Mouse (Mus musculus) hindbrain, embryonic 14.5 days (tissue): ENCODE data around the gene Zfp598. TPM values are rescaled to one million over a fixed set of nuclear protein-coding genes. Genes with fewer than 3 reads are reported as not detected.
A peak's percentile ranks its signal among the peaks of the same experiment; 100 is the strongest.

ENCODE experiments used
- ATAC-seq: fragments of 200-750 bp; cut with Nextera tagmentation; 2 replicates; pipeline ENCODE4 v1.8.0; 2017; ENCODE audit warnings: moderate number of reproducible peaks, mild to moderate bottlenecking, moderate TSS enrichment, moderate library complexity; ENCODE audit not compliant: low FRiP score
- DNase-seq: peaks from one replicate; pipeline ENCODE4 v3.0.0-alpha.2; 2015; ENCODE audit warnings: low spot score
- H3K27ac ChIP-seq: fragments of 300-500 bp; sonication (generic); 2 replicates; pipeline ENCODE4 v1.5.1; 2014; ENCODE audit warnings: mild to moderate bottlenecking, moderate library complexity
- H3K27me3 ChIP-seq: fragments of 300-500 bp; sonication (generic); 2 replicates; pipeline ENCODE4 v1.6.1; 2014; ENCODE audit warnings: mild to moderate bottlenecking, low read length, mixed read lengths; ENCODE audit not compliant: control insufficient read depth, insufficient read depth
- H3K36me3 ChIP-seq: fragments of 300-500 bp; sonication (generic); replicated peaks from 2 replicates; pipeline ENCODE4 v1.6.1; 2014; ENCODE audit not compliant: control insufficient read depth, insufficient read depth
- H3K4me1 ChIP-seq: fragments of 300-500 bp; sonication (generic); replicated peaks from 2 replicates; pipeline ENCODE4 v1.6.1; 2014; ENCODE audit warnings: antibody characterized with exemption, low read length, mixed read lengths; ENCODE audit not compliant: control insufficient read depth, insufficient read depth
- H3K4me2 ChIP-seq: fragments of 300-500 bp; sonication (generic); replicated peaks from 2 replicates; pipeline ENCODE4 v1.6.1; 2014; ENCODE audit warnings: mild to moderate bottlenecking, moderate library complexity
- H3K4me3 ChIP-seq: fragments of 300-500 bp; sonication (generic); replicated peaks from 2 replicates; pipeline ENCODE4 v1.5.1; 2014; ENCODE audit warnings: mild to moderate bottlenecking, low read length
- H3K9ac ChIP-seq: fragments of 300-500 bp; sonication (generic); 2 replicates; pipeline ENCODE4 v1.6.1; 2014
- H3K9me3 ChIP-seq: fragments of 300-500 bp; sonication (generic); 2 replicates; pipeline ENCODE4 v1.6.1; 2016; ENCODE audit warnings: low read length; ENCODE audit not compliant: control insufficient read depth
- WGBS: fragments of 180-500 bp; shearing (Covaris S2); extraction: QIAGEN DNeasy Blood & Tissue Kit; methylation state at CpG from one replicate; pipeline ENCODE4 v1.1.7; 2014; 5-methylcytosine and 5-hydroxymethylcytosine counted together
- polyA plus RNA-seq: library from polyadenylated mRNA; unstranded; fragments of >200 nt; fragmentation: Nextera tagmentation; extraction: Ambion mirVana; gene quantifications from 2 replicates; pipeline ENCODE4 v1.2.1, GENCODE M21; 2014

Zfp598 gene
- polyA plus RNA-seq, 1 experiment from 2014 or later = 22.8 TPM

DNA sequence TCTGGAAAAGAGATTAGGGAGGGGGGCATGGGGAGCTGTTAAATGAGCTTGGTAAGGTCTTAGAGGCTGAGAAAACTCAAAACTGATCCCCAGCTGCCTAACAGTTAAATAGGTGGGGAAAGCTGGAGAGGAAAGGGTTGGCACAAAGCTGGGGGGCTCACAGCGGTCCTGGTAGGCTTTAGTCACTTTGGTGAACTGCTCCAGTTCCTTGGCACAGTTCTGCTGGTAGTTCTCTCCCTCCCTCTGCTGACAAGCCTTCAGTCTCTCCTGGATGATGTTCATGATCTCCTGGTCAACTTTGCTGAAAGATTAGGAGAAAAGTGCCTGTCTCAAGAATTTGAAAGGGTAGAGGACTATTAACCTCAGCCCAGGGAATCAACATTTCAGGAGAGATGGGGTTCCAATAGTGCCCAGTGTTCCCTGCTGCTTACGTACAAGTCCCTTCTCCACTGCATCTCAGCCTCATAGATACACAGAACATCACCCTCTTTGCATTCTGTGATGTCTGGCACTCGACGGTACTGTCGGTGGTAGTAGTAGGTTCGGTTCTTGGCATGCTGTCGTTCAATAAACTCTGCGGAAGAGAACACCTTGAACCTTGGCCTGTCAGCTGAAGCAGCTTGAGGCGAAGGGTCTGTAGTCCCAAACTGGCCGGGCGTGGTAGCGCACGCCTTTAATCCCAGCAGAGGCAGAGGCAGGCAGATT is 52.9 kb downstream of the Zfp598 start:
- Histone ChIP-seq H3K27me3 (no peaks in the 10 kb centered on the region), H3K36me3 (peaks cover 26% of the 10 kb centered on the region), H3K9ac (no peak overlapping the region; the same call in 1 of the 2 replicates), H3K4me1 (peaks cover 24% of the 10 kb centered on the region), H3K4me3 (no peak overlapping the region; the same call in 1 of the 2 replicates), H3K27ac (no peak overlapping the region), H3K4me2 (peak overlapping the region; percentile 96; the same call in 1 of the 2 replicates), H3K9me3 (no peaks in the 10 kb centered on the region)
- no peak for ATAC-seq
- whole genome bisulfite sequencing = 41% methylated on average over 13 of the region's 13 CpGs
- no peak for DNase-seq

- peak overlapping the region; percentile 77 for H3K4me3 ChIP-seq
- peak overlapping the region; percentile 78; the same call in 1 of the 2 replicates for H3K27ac ChIP-seq
- 4% methylated on average over 12 of the region's 12 CpGs for WGBS
- DNase-seq (no peak), ATAC-seq (no peak)
- no peaks in the 10 kb centered on the region for H3K9me3 ChIP-seq
- H3K4me1 ChIP-seq = peaks cover 24% of the 10 kb centered on the region
- H3K9ac ChIP-seq = peak overlapping the region; percentile 94
- H3K27me3 ChIP-seq = no peaks in the 10 kb centered on the region
- H3K36me3 ChIP-seq = peaks cover 17% of the 10 kb centered on the region
- peak overlapping the region; percentile 96 for H3K4me2 ChIP-seq
Measured at GRCm38 (mm10) chr17:24723122-24723880, 53.8 kb downstream of the Zfp598 start.

GRCm38 (mm10) chr17:24723881-24724180 is 54.3 kb downstream of the Zfp598 start:
- WGBS = 0% methylated on average over 15 of the region's 15 CpGs
- Histone ChIP-seq H3K4me3 (peak overlapping the region; percentile 77), H3K4me2 (peak overlapping the region; percentile 96), H3K27me3 (no peaks in the 10 kb centered on the region), H3K4me1 (peaks cover 24% of the 10 kb centered on the region), H3K36me3 (peaks cover 15% of the 10 kb centered on the region), H3K9me3 (no peaks in the 10 kb centered on the region), H3K27ac (peak overlapping the region; percentile 78), H3K9ac (peak overlapping the region; percentile 94)
- ATAC-seq (peak; percentile 4; the same call in 1 of the 2 replicates), DNase-seq (no peak)

DNA sequence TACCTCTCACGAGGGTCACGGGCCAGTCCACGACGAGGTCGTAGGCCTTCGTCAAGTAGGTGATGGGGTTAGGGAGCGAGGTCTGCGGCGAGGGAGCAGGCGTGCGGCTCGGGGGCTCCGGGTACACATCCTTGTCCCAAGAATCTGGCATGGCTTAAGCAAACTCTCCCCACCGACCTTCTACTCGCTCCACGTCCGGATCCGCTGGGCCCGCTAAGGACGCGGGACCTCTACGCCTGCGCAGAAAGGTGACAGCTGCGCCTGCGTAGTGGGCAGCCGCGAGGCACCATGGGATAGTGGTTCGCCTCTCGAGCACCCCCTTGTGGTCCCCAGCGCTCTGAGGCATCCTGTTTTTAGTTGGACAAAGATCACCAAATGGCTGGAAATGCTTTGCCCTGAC is 54.7 kb downstream of the Zfp598 start, which contains the start of gene Ndufb10:
TSS of gene Ndufb10 (minus strand) at position 295 of the 400 bp plus-strand sequence.
- Histone ChIP-seq H3K27me3 (no peaks in the 10 kb centered on the region), H3K9ac (peak within 1 kb of the TSS; percentile 94), H3K9me3 (no peaks in the 10 kb centered on the region), H3K4me1 (peaks cover 24% of the 10 kb centered on the region), H3K4me2 (peak within 1 kb of the TSS; percentile 96), H3K4me3 (peak within 1 kb of the TSS; percentile 77), H3K27ac (peak within 1 kb of the TSS; percentile 78), H3K36me3 (peaks cover 15% of the 10 kb centered on the region)
- DNase-seq (peak; percentile 98), ATAC-seq (peak; percentile 71)
- WGBS = under 1% methylated on average over 30 of the region's 30 CpGs

- Histone ChIP-seq H3K4me2 (no peak overlapping the region), H3K27ac (no peak overlapping the region), H3K27me3 (no peaks in the 10 kb centered on the region), H3K36me3 (peaks cover 15% of the 10 kb centered on the region), H3K9ac (no peak overlapping the region), H3K4me1 (peaks cover 24% of the 10 kb centered on the region), H3K9me3 (no peaks in the 10 kb centered on the region), H3K4me3 (no peak overlapping the region)
- 78% methylated on average over 3 of the region's 3 CpGs for WGBS
- ATAC-seq (no peak), DNase-seq (no peak)
Measured at GRCm38 (mm10) chr17:24725637-24726390, 56.3 kb downstream of the Zfp598 start.

DNA sequence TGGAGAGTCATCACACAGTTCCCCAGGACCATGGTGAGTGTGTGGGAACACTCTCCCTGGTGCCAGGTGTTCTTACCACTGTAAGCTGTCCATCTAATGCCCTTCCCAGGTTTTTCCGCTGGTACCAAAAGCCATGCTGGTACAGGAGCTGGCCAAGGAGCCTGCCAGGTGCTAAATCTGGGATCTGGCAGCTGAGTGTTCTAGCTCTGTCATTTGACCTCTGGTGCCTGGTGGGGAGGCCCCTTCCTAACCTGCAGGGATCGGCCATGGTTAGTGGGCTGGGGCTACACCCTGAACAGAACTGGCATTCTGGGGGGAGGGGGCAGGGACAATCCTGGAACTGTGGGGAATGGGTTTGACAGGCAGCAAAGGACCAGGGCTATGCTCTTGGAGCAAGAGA is 58.1 kb downstream of the Zfp598 start, which contains the start of gene Rpl3l:
TSS of gene Rpl3l (plus strand) at position 203 of the 400 bp plus-strand sequence.
- no peak for DNase-seq
- 82% methylated on average over 2 of the region's 2 CpGs for WGBS
- Histone ChIP-seq H3K4me3 (no peak within 1 kb of the TSS), H3K9me3 (no peaks in the 10 kb centered on the region), H3K4me1 (peaks cover 9% of the 10 kb centered on the region), H3K27me3 (no peaks in the 10 kb centered on the region), H3K27ac (no peak within 1 kb of the TSS), H3K9ac (no peak within 1 kb of the TSS), H3K36me3 (no peaks in the 10 kb centered on the region), H3K4me2 (no peak within 1 kb of the TSS)
- no peak for ATAC-seq

DNA sequence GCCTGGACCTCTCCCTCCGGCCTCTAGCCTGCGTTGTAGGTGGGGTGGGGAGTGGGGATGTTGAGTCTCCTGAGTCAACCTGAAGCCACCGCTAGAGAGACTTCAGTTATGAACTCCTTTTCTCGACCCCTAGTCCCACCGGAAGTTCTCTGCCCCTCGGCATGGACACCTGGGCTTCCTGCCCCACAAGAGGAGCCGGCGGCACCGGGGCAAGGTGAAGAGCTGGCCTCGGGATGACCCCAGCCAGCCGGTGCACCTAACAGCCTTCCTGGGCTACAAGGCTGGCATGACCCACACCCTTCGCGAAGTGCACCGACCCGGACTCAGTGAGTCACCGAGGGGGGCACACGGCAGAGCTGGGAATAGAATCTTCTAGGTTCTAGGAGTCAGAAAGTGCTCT is 58.7 kb downstream of the Zfp598 start:
- no peak for ATAC-seq

GRCm38 (mm10) chr17:24729067-24729466 is 59.6 kb downstream of the Zfp598 start:
- DNase-seq (no peak), ATAC-seq (no peak)
- Histone ChIP-seq H3K27ac (no peak overlapping the region), H3K36me3 (no peaks in the 10 kb centered on the region), H3K4me1 (no peaks in the 10 kb centered on the region), H3K9me3 (no peaks in the 10 kb centered on the region), H3K9ac (no peak overlapping the region), H3K4me3 (no peak overlapping the region), H3K4me2 (no peak overlapping the region), H3K27me3 (no peaks in the 10 kb centered on the region)
- WGBS = 81% methylated on average over 6 of the region's 6 CpGs

More for the DNA sequence above, 58.7 kb downstream of the Zfp598 start:
- Histone ChIP-seq H3K27me3 (no peaks in the 10 kb centered on the region), H3K9ac (no peak overlapping the region), H3K9me3 (no peaks in the 10 kb centered on the region), H3K27ac (no peak overlapping the region), H3K4me2 (no peak overlapping the region), H3K4me3 (no peak overlapping the region), H3K4me1 (peaks cover 4% of the 10 kb centered on the region), H3K36me3 (no peaks in the 10 kb centered on the region)
- whole genome bisulfite sequencing = 74% methylated on average over 17 of the region's 17 CpGs
- no peak for DNase-seq

- Histone ChIP-seq H3K9ac (no peak overlapping the region), H3K4me2 (no peak overlapping the region), H3K36me3 (no peaks in the 10 kb centered on the region), H3K27me3 (no peaks in the 10 kb centered on the region), H3K27ac (no peak overlapping the region), H3K4me3 (no peak overlapping the region), H3K9me3 (no peaks in the 10 kb centered on the region), H3K4me1 (peaks cover 2% of the 10 kb centered on the region; the same call in 1 of the 2 replicates)
- ATAC-seq (no peak), DNase-seq (no peak)
- WGBS = 79% methylated on average over 14 of the region's 14 CpGs
Measured at GRCm38 (mm10) chr17:24730787-24731186, 61.3 kb downstream of the Zfp598 start.
